Mouse (Mus musculus) lung, embryonic 15.5 days (tissue): ENCODE data around the gene Zfp141. TPM values are rescaled to one million over a fixed set of nuclear protein-coding genes. Genes with fewer than 3 reads are reported as not detected.

ENCODE experiments used
- polyA plus RNA-seq: library from polyadenylated mRNA; unstranded; fragments of >200 nt; fragmentation: Nextera tagmentation; extraction: Ambion mirVana; gene quantifications from 2 replicates; pipeline ENCODE4 v1.2.1, GENCODE M21; 2015

Zfp141 gene
- polyA plus RNA-seq, 1 experiment from 2014 or later = 8.2 TPM

Other genes starting within 250 kb of the Zfp141 start
- not detected in 2 replicates for gene Vmn2r61, start 245.7 kb downstream of the Zfp141 start, polyA plus RNA-seq
- not detected in 2 replicates for gene 4933421I07Rik, start 57.6 kb downstream of the Zfp141 start, polyA plus RNA-seq
- not detected in 2 replicates for gene Gm21028, start 72.8 kb upstream of the Zfp141 start, polyA plus RNA-seq
- 2.2 and 2.5 TPM in 2 replicates for gene Zfp977, start 86.8 kb upstream of the Zfp141 start, polyA plus RNA-seq
- gene Zfp976, start 136.8 kb upstream of the Zfp141 start, polyA plus RNA-seq = 5.2 and 5.4 TPM in 2 replicates
- gene Zfp975, start 187.0 kb upstream of the Zfp141 start, polyA plus RNA-seq = 7.7 and 10.1 TPM in 2 replicates
- not detected in 2 replicates for gene Gm17067, start 221.3 kb upstream of the Zfp141 start, polyA plus RNA-seq